Mouse (Mus musculus) megakaryocyte-erythroid progenitor cell, adult 5-6 weeks (primary cell): ENCODE data around the gene Tbcc. TPM values are rescaled to one million over a fixed set of nuclear protein-coding genes. Genes with fewer than 3 reads are reported as not detected.

Experiments
- total RNA-seq, 2 experiments: library from RNA; stranded (forward) in 1 of 2; stranded (reverse) in 1 of 2; fragments of 200-1000, 215-1000 nt in 1 of 2; fragments of >200 nt in 1 of 2; fragmentation: Nextera tagmentation in 1 of 2; gene quantifications; 2 replicates each; pipeline ENCODE4 v1.2.3; 2014 to 2017

Gene Tbcc
- total RNA-seq, 2 experiments from 2014 or later, result 13.3 to 20.4 TPM

Other genes with a start within 250 kb of the Tbcc start
- 5.8 and 6.9 TPM in 2 replicates for gene Klc4, start 244.7 kb upstream of the Tbcc start, total RNA-seq (2014; fragmentation: Nextera tagmentation)
- 5.6 and 5.9 TPM in 2 replicates for gene Klc4, start 244.7 kb upstream of the Tbcc start, total RNA-seq (2017)
- 74.7 and 190 TPM in 2 replicates for gene Mrpl2, start 244.5 kb upstream of the Tbcc start, total RNA-seq (2014; fragmentation: Nextera tagmentation)
- 82.2 and 97.0 TPM in 2 replicates for gene Mrpl2, start 244.5 kb upstream of the Tbcc start, total RNA-seq (2017)
- gene Cul7, start 240.3 kb upstream of the Tbcc start, total RNA-seq (2014; fragmentation: Nextera tagmentation), result 11.2 and 12.6 TPM in 2 replicates
- gene Cul7, start 240.3 kb upstream of the Tbcc start, total RNA-seq (2017), result 6.6 and 12.6 TPM in 2 replicates
- 16.1 and 23.4 TPM in 2 replicates for gene Rrp36, start 216.3 kb upstream of the Tbcc start, total RNA-seq (2014; fragmentation: Nextera tagmentation)
- gene Rrp36, start 216.3 kb upstream of the Tbcc start, total RNA-seq (2017), result 60.4 and 64.8 TPM in 2 replicates
- gene Mea1, start 211.9 kb upstream of the Tbcc start, total RNA-seq (2014; fragmentation: Nextera tagmentation), result 74.7 and 75.2 TPM in 2 replicates
- gene Mea1, start 211.9 kb upstream of the Tbcc start, total RNA-seq (2017), result 71.6 and 85.7 TPM in 2 replicates
- 102 and 104 TPM in 2 replicates for gene Klhdc3, start 209.8 kb upstream of the Tbcc start, total RNA-seq (2014; fragmentation: Nextera tagmentation)
- 28.6 and 33.4 TPM in 2 replicates for gene Klhdc3, start 209.8 kb upstream of the Tbcc start, total RNA-seq (2017)
- gene Ppp2r5d, start 185.6 kb upstream of the Tbcc start, total RNA-seq (2014; fragmentation: Nextera tagmentation), result 41.3 and 52.0 TPM in 2 replicates
- 35.9 and 57.2 TPM in 2 replicates for gene Ppp2r5d, start 185.6 kb upstream of the Tbcc start, total RNA-seq (2017)
- 19.0 and 22.6 TPM in 2 replicates for gene Pex6, start 179.2 kb upstream of the Tbcc start, total RNA-seq (2014; fragmentation: Nextera tagmentation)
- gene Pex6, start 179.2 kb upstream of the Tbcc start, total RNA-seq (2017), result 7.5 and 11.7 TPM in 2 replicates
- gene Gnmt, start 161.5 kb upstream of the Tbcc start, total RNA-seq (2014; fragmentation: Nextera tagmentation), result 6.5 TPM in 1 of 2 replicates, not detected in the other
- gene Gnmt, start 161.5 kb upstream of the Tbcc start, total RNA-seq (2017), result not detected in 2 replicates
- gene Cnpy3, start 138.5 kb upstream of the Tbcc start, total RNA-seq (2014; fragmentation: Nextera tagmentation), result 23.4 and 39.6 TPM in 2 replicates
- gene Cnpy3, start 138.5 kb upstream of the Tbcc start, total RNA-seq (2017), result 28.6 and 45.3 TPM in 2 replicates
- not detected in 2 replicates for gene Ptcra, start 127.0 kb upstream of the Tbcc start, total RNA-seq (2014; fragmentation: Nextera tagmentation)
- not detected in 2 replicates for gene Ptcra, start 127.0 kb upstream of the Tbcc start, total RNA-seq (2017)
- gene 2310039H08Rik, start 118.0 kb upstream of the Tbcc start, total RNA-seq (2014; fragmentation: Nextera tagmentation), result 31.1 and 31.3 TPM in 2 replicates
- 11.9 TPM in 2 replicates for gene 2310039H08Rik, start 118.0 kb upstream of the Tbcc start, total RNA-seq (2017)
- 90.3 and 93.8 TPM in 2 replicates for gene Rpl7l1, start 108.0 kb upstream of the Tbcc start, total RNA-seq (2014; fragmentation: Nextera tagmentation)
- gene Rpl7l1, start 108.0 kb upstream of the Tbcc start, total RNA-seq (2017), result 201 and 239 TPM in 2 replicates
- gene Bicral, start 32.2 kb upstream of the Tbcc start, total RNA-seq (2014; fragmentation: Nextera tagmentation), result 24.6 and 28.7 TPM in 2 replicates
- 10.4 and 16.5 TPM in 2 replicates for gene Bicral, start 32.2 kb upstream of the Tbcc start, total RNA-seq (2017)
- not detected in 2 replicates for gene Prph2, start 19.8 kb downstream of the Tbcc start, total RNA-seq (2014; fragmentation: Nextera tagmentation)
- not detected in 2 replicates for gene Prph2, start 19.8 kb downstream of the Tbcc start, total RNA-seq (2017)
- 40.0 and 61.7 TPM in 2 replicates for gene Ubr2, start 119.9 kb downstream of the Tbcc start, total RNA-seq (2014; fragmentation: Nextera tagmentation)
- 33.7 and 35.2 TPM in 2 replicates for gene Ubr2, start 119.9 kb downstream of the Tbcc start, total RNA-seq (2017)